Mouse (Mus musculus) gastrocnemius, postnatal 10 days (tissue): ENCODE measurements around the gene Vps8. TPM values are rescaled to one million over a fixed set of nuclear protein-coding genes. Genes with fewer than 3 reads are reported as not detected.
A peak's percentile ranks its signal among the peaks of the same experiment; 100 is the strongest.

Experiments
- DNase-seq: peaks from one replicate; pipeline ENCODE4 v3.0.0; 2021; ENCODE audit warnings: mixed read lengths
- total RNA-seq, 2 experiments: library from RNA; stranded (reverse); gene quantifications; 2 replicates each; pipeline ENCODE4 v1.2.3; 2021

The Vps8 gene
- total RNA-seq, 2 experiments from 2014 or later, result 10.6 to 12.2 TPM

- no peak for DNase-seq
Observed at GRCm38 (mm10) chr16:21404631-21405030, 18.3 kb upstream of the Vps8 start.

GRCm38 (mm10) chr16:21405224-21405969 lies 17.5 kb upstream of the Vps8 start:
- no peak for DNase-seq

GRCm38 (mm10) chr16:21406136-21406535 lies 16.8 kb upstream of the Vps8 start:
- DNase-seq, result no peak

- DNase-seq, result no peak
Observed at GRCm38 (mm10) chr16:21411779-21412178, 11.1 kb upstream of the Vps8 start.

- peak; percentile 67 for DNase-seq
Observed at GRCm38 (mm10) chr16:21412593-21413047, 10.3 kb upstream of the Vps8 start.

GRCm38 (mm10) chr16:21413819-21414218 lies 9.1 kb upstream of the Vps8 start:
- DNase-seq, result no peak

- no peak for DNase-seq
Observed at GRCm38 (mm10) chr16:21415128-21415527, 7.8 kb upstream of the Vps8 start.

GRCm38 (mm10) chr16:21418012-21418411 lies 4.9 kb upstream of the Vps8 start:
- DNase-seq, result no peak

GRCm38 (mm10) chr16:21423546-21423910 lies 610 bp downstream of the Vps8 start:
- no peak for DNase-seq

- DNase-seq, result no peak
Observed at GRCm38 (mm10) chr16:21428131-21428530, 5.2 kb downstream of the Vps8 start.

GRCm38 (mm10) chr16:21430377-21431060 lies 7.6 kb downstream of the Vps8 start:
- no peak for DNase-seq

GRCm38 (mm10) chr16:21431614-21432013 lies 8.7 kb downstream of the Vps8 start:
- DNase-seq, result no peak

GRCm38 (mm10) chr16:21433543-21433942 lies 10.6 kb downstream of the Vps8 start:
- no peak for DNase-seq

- no peak for DNase-seq
Observed at GRCm38 (mm10) chr16:21441012-21441411, 18.1 kb downstream of the Vps8 start.

GRCm38 (mm10) chr16:21445026-21445625 lies 22.2 kb downstream of the Vps8 start:
- DNase-seq, result no peak

- no peak for DNase-seq
Observed at GRCm38 (mm10) chr16:21447447-21447846, 24.5 kb downstream of the Vps8 start.

- no peak for DNase-seq
Observed at GRCm38 (mm10) chr16:21448464-21448863, 25.5 kb downstream of the Vps8 start.

- no peak for DNase-seq
Observed at GRCm38 (mm10) chr16:21449890-21450289, 27.0 kb downstream of the Vps8 start.

- no peak for DNase-seq
Observed at GRCm38 (mm10) chr16:21452569-21452968, 29.7 kb downstream of the Vps8 start.

GRCm38 (mm10) chr16:21457639-21458369 lies 34.9 kb downstream of the Vps8 start:
- no peak for DNase-seq

- DNase-seq, result no peak
Observed at GRCm38 (mm10) chr16:21465868-21466267, 43.0 kb downstream of the Vps8 start.

- no peak for DNase-seq
Observed at GRCm38 (mm10) chr16:21470416-21470815, 47.5 kb downstream of the Vps8 start.

GRCm38 (mm10) chr16:21477074-21477473 lies 54.2 kb downstream of the Vps8 start:
- no peak for DNase-seq
